Mouse (Mus musculus): ENCODE data around the gene Atf2. TPM values are rescaled to one million over a fixed set of nuclear protein-coding genes. Genes with fewer than 3 reads are reported as not detected.

Gene Atf2
- total RNA-seq, 2 experiments from 2014 or later: 46.2 to 72.9 TPM

GRCm38 (mm10) chr2:73780321-73781010, 112.0 kb downstream of the Atf2 start:
- no peak for ATAC-seq (replicated peaks; ENCODE audit: low FRiP score, low TSS enrichment, poor library complexity, severe bottlenecking)

GRCm38 (mm10) chr2:73779796-73780195, 112.6 kb downstream of the Atf2 start:
- no peak for ATAC-seq (replicated peaks; ENCODE audit: low FRiP score, low TSS enrichment, poor library complexity, severe bottlenecking)

- ATAC-seq (replicated peaks; ENCODE audit: low FRiP score, low TSS enrichment, poor library complexity, severe bottlenecking): no peak
Observed at GRCm38 (mm10) chr2:73779016-73779595, 113.3 kb downstream of the Atf2 start.

GRCm38 (mm10) chr2:73776936-73777335, 115.5 kb downstream of the Atf2 start:
- ATAC-seq (replicated peaks; ENCODE audit: low FRiP score, low TSS enrichment, poor library complexity, severe bottlenecking): no peak

DNA sequence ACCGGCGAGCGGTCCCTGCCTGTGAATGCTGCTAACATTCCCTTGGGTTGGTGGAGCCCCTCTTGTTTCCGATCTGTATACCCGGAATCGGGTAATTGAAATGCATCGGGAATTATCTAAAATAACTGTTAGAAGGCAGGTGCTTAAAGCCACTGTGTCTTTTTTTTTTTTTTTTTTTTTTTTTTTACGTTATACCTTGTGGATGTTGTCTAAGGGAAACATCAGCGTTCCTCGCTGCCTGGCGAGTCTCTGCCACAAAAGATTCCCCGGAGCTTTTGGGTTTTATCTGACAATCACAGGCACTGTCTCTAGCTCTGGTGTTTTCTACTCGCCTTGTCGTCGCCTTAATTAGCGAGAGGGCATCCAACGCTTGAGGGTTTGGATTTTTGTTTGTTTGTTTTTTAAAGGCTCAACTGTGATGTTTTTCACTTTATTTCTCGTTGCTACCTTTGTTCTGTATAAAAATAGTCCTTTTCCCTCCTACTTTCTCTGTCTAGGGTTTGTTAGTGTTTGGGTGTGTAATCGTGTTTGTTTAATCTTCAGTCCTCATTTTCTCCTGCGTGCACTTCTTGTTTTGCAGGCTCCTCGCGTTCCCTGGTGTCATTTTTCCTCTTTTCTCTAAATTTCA, 116.6 kb downstream of the Atf2 start:
- peak; percentile 73 for ATAC-seq (replicated peaks; ENCODE audit: low FRiP score, low TSS enrichment, poor library complexity, severe bottlenecking)

DNA sequence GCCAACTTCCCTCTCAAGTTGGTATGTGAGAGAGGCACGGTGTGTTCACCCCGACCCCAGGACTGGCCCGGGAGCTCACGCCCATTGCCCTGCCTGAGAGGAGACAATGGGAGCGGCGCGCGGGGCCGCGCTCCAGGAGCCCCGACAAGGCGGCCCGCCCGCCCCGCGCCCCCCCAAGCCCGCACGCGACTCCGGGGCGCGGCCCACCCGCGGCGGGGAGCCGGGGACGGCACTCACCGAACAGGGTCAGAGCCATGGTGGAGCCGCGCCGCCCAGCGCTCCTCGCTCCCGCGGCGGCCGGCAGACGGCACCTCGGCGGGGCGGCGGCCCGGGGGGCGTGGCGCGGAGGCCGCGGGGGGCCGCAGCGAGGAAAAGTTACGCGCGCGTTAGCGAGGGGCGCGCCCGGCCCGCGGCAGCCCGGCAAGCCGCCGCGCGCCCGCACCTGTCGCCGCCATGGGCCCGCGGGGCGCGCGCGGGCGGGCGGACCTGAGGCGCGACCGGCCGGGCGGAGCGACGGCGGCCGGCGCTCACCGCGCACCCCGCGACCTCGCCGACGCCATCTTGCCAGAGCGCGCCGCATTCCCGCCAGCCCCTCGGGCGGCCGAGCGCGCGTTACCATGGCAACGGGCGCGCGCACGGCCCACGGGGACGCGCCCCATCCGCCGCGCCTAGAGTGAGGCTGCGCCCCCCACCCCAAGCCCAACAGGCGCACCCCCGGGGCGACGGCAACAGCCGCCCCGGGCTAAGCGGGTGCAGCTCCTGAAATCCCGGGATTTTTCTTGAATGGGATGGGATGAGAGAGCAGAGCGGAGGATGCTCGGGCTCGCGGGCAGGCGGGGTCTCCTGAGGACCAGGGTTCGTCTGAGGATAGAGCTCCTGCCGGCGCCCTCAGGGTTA, 117.4 kb downstream of the Atf2 start, which contains the start of gene Chn1:
Gene Chn1 (minus strand): TSS at position 561 of the 897 bp plus-strand sequence.
- 0 out of 2 replicates have a peak, but pooled peaks have one; percentile 30 for ATAC-seq (replicated peaks; ENCODE audit: low FRiP score, low TSS enrichment, poor library complexity, severe bottlenecking)

GRCm38 (mm10) chr2:73772945-73773344, 119.5 kb downstream of the Atf2 start:
- ATAC-seq (replicated peaks; ENCODE audit: low FRiP score, low TSS enrichment, poor library complexity, severe bottlenecking): no peak

DNA sequence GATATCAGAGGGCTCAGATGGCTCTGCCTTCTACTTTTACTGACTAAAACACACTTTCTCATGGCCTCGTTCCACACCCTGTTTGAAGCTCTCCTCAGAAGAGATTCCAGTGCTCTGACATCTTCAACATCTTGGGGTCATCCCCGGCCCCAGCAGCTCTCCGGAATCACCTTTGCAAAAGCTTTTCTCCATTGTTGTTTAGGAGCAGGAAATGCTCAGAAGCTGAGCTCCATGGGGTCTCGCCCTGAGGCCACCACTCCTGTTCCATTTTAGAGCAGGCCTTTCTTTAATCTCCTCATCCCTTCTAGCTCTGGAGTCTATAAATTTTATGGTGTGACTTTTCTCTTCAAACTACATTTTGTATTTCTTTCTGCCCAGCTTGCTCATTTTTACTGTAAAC, 123.8 kb downstream of the Atf2 start:
- no peak for ATAC-seq (replicated peaks; ENCODE audit: low FRiP score, low TSS enrichment, poor library complexity, severe bottlenecking)

Other genes with a start within 250 kb of the Atf2 start
- 1.2 TPM in 1 of 2 replicates, not detected in the other for gene Chn1, start 117.3 kb downstream of the Atf2 start, total RNA-seq (2014; fragmentation: Nextera tagmentation)
- gene Chn1, start 117.3 kb downstream of the Atf2 start, total RNA-seq (2017): not detected in 2 replicates
- 940 and 1,011 TPM in 2 replicates for gene Atp5g3, start 18.7 kb upstream of the Atf2 start, total RNA-seq (2014; fragmentation: Nextera tagmentation)
- gene Atp5g3, start 18.7 kb upstream of the Atf2 start, total RNA-seq (2017): 182 and 210 TPM in 2 replicates

All from megakaryocyte-erythroid progenitor cell, adult 5-6 weeks (primary cell).